Mouse (Mus musculus) neural tube, embryonic 12.5 days (tissue): Measurements from ENCODE around the gene Olfr1131. TPM values are rescaled to one million over a fixed set of nuclear protein-coding genes. Genes with fewer than 3 reads are reported as not detected.
"Not testable (repeated sequence)": the region's sequence is repeated elsewhere in the genome, so short reads cannot be mapped to it uniquely, and the experiment has no call there.

Source experiments
- ATAC-seq: fragments of 200-750 bp; cut with Nextera tagmentation; 2 replicates; pipeline ENCODE4 v1.8.0; 2017; ENCODE audit warnings: low read depth, mild to moderate bottlenecking, moderate TSS enrichment, moderate library complexity; ENCODE audit not compliant: low FRiP score
- H3K27ac ChIP-seq: fragments of 300-500 bp; sonication (generic); 2 replicates; pipeline ENCODE4 v1.5.1; 2016
- H3K27me3 ChIP-seq: fragments of 300-500 bp; sonication (generic); replicated peaks from 2 replicates; pipeline ENCODE4 v1.6.1; 2016; ENCODE audit warnings: mild to moderate bottlenecking
- H3K36me3 ChIP-seq: fragments of 300-500 bp; sonication (generic); 2 replicates; pipeline ENCODE4 v1.6.1; 2016; ENCODE audit warnings: mild to moderate bottlenecking
- H3K4me1 ChIP-seq: fragments of 300-500 bp; sonication (generic); 2 replicates; pipeline ENCODE4 v1.6.1; 2016
- H3K4me2 ChIP-seq: fragments of 300-500 bp; sonication (generic); replicated peaks from 2 replicates; pipeline ENCODE4 v1.6.1; 2016; ENCODE audit warnings: mild to moderate bottlenecking
- H3K4me3 ChIP-seq: fragments of 300-500 bp; sonication (generic); 2 replicates; pipeline ENCODE4 v1.5.1; 2016
- H3K9ac ChIP-seq: fragments of 300-500 bp; sonication (generic); 2 replicates; pipeline ENCODE4 v1.6.1; 2016; ENCODE audit warnings: mild to moderate bottlenecking
- H3K9me3 ChIP-seq: fragments of 300-500 bp; sonication (generic); 2 replicates; pipeline ENCODE4 v1.6.1; 2016; ENCODE audit warnings: mild to moderate bottlenecking
- WGBS: fragments of 180-500 bp; shearing (Covaris S2); methylation state at CpG from one replicate; pipeline ENCODE4 v1.1.7; 2016; 5-methylcytosine and 5-hydroxymethylcytosine counted together
- polyA plus RNA-seq: library from polyadenylated mRNA; unstranded; fragments of >200 nt; fragmentation: Nextera tagmentation; extraction: Ambion mirVana; gene quantifications from 2 replicates; pipeline ENCODE4 v1.2.1, GENCODE M21; 2016

Gene Olfr1131
- not detected in 2 replicates for polyA plus RNA-seq

DNA sequence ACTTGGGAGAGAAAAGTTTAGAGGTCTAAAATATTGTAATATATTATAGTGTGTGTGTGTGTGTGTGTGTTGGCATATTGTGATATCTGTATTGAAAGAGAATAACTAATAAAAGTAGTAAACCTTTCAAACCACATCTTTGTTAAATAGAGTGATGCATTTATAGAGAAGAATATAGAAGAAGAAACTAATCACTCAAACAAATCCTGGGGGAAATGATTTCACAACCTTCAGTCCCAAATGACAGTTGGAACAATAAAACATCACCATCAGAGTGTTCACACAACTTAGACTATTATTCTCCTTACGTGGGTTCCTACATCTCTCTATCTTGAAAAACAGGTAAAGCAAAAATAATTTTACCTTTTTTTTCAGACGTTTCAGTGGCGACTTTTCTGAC, at the start of gene Olfr1131:
TSS of gene Olfr1131 (plus strand) at position 301 of the 400 bp plus-strand sequence.
- no peaks in the 10 kb centered on the region for H3K36me3 ChIP-seq
- H3K9me3 ChIP-seq = no peaks in the 10 kb centered on the region
- H3K9ac ChIP-seq = no peak within 1 kb of the TSS
- WGBS = 71% methylated on average over 3 of the region's 3 CpGs
- ATAC-seq = no peak
- no peaks in the 10 kb centered on the region for H3K27me3 ChIP-seq
- H3K4me1 ChIP-seq = no peaks in the 10 kb centered on the region
- H3K4me2 ChIP-seq = no peak within 1 kb of the TSS
- no peak within 1 kb of the TSS for H3K4me3 ChIP-seq
- H3K27ac ChIP-seq = no peak within 1 kb of the TSS

DNA sequence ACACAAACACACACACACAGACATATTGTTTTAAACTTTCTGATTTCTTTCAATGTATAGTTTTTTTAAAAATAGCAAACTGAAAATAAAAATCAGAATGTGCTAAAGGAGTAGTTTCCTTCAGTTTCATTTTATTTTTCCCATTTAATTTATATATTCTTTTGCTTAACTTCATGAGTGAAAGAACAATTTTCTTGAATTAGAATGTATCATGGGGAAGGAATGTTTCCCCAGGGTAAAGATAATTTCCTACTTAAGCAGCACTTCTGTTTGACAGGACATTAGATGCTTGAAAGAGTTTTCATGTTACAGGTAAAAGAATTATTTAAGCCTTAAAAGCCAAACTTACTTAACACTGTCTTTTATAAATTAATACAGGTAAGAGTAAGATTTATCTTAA, 21.0 kb upstream of the Olfr1131 start, which contains the start of gene Olfr1130:
TSS of gene Olfr1130 (plus strand) at position 301 of the 400 bp plus-strand sequence.
- not testable (repeated sequence) for ATAC-seq

DNA sequence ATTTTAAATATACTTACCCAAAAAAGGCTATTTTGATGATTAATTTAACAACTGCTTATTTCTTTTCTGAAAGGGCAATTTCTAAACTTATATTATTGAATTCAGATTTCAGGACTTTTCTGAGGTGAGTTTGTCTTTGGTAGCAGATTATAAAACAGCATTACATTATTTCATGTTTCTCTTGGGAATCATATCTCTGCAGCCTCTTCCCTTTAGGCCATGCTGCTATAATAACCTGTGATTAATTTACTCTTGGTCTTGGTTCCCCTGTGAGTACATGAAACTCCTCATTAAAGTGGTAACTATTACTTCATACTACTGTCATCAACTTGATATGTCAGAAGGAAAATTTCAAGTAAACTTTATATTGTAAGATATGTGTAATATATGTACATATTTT, 10.5 kb downstream of the Olfr1131 start, which contains the start of gene Olfr1132:
TSS of gene Olfr1132 (minus strand) at position 101 of the 400 bp plus-strand sequence.
- no peaks in the 10 kb centered on the region for H3K27me3 ChIP-seq
- H3K27ac ChIP-seq = no peak within 1 kb of the TSS
- H3K4me1 ChIP-seq = no peaks in the 10 kb centered on the region
- H3K4me2 ChIP-seq = no peak within 1 kb of the TSS
- H3K4me3 ChIP-seq = no peak within 1 kb of the TSS
- no peak within 1 kb of the TSS for H3K9ac ChIP-seq
- H3K36me3 ChIP-seq = no peaks in the 10 kb centered on the region
- no peak for ATAC-seq
- H3K9me3 ChIP-seq = no peaks in the 10 kb centered on the region

More for the DNA sequence above, 21.0 kb upstream of the Olfr1131 start, which contains the start of gene Olfr1130:
- H3K4me1 ChIP-seq, H3K9ac ChIP-seq, H3K27ac ChIP-seq, H3K4me3 ChIP-seq, H3K27me3 ChIP-seq, H3K9me3 ChIP-seq, H3K36me3 ChIP-seq, H3K4me2 ChIP-seq: not testable (repeated sequence)

DNA sequence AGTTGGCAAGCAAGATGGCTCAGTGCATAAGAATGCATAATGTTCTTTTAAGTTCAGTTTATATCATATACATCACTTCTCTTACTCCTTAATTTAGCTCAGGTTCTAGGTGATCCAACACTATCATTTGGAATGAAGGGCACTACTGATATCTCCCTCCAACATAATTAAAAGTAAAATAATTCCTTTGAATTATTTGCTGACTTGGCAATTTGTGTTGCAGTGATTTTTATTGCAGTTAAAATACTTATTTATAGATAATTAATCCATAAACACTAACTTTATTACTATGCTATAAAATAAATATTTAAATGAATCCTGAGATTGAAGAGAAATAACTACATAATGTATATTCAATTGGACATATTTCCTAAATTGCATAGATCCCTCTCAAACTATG, 15.5 kb downstream of the Olfr1131 start:
- H3K9ac ChIP-seq = no peak overlapping the region
- H3K27ac ChIP-seq = no peak overlapping the region
- no peaks in the 10 kb centered on the region for H3K36me3 ChIP-seq
- H3K4me2 ChIP-seq = no peak overlapping the region
- H3K4me1 ChIP-seq = no peaks in the 10 kb centered on the region
- no peak for ATAC-seq
- H3K27me3 ChIP-seq = no peaks in the 10 kb centered on the region
- no peaks in the 10 kb centered on the region for H3K9me3 ChIP-seq
- no peak overlapping the region for H3K4me3 ChIP-seq

DNA sequence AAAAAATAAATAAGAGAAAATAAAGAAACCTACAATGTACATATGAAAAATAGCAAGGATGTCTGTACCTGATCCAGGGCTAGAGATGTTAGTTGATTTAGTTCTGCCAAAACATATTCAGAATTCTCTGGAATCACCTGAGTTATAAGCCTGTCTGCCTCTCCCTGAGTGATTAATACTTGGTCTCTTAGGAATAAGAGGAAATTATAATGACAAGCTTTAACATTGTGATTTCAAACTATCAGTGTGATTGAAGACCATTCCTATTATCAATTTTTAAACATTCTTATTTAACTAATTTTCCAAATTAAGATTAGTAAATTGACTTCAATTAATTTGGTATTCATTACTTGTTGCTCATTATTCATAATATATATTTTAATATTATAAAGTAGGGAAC, 20.4 kb downstream of the Olfr1131 start, which contains the start of gene Olfr1133:
TSS of gene Olfr1133 (minus strand) at position 101 of the 400 bp plus-strand sequence.
- Histone ChIP-seq H3K4me2 (no peak within 1 kb of the TSS), H3K9me3 (no peaks in the 10 kb centered on the region), H3K27ac (no peak within 1 kb of the TSS), H3K9ac (no peak within 1 kb of the TSS), H3K36me3 (no peaks in the 10 kb centered on the region), H3K4me3 (no peak within 1 kb of the TSS), H3K4me1 (no peaks in the 10 kb centered on the region), H3K27me3 (no peaks in the 10 kb centered on the region)
- no peak for ATAC-seq

DNA sequence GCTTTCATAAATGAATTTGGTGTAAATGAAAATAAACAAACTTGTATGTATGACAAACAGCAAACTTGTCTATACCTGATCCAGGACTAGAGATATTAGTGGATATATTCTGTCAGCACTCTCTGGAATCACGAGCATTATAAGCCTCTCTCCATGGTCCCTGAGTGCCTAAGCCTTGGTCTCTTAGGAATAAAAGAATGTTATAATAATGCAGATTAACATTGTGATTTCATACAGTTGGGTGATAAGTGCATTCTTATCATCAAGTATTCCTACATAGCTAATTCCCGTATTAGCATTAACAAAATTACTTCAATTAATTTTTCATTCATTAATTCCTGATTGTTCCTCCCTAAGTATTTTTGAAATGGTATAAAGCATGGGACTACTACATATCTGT, 31.5 kb downstream of the Olfr1131 start, which contains the start of gene Olfr1134:
TSS of gene Olfr1134 (minus strand) at position 101 of the 400 bp plus-strand sequence.
- Histone ChIP-seq H3K27ac (no peak within 1 kb of the TSS), H3K36me3 (no peaks in the 10 kb centered on the region), H3K9me3 (no peaks in the 10 kb centered on the region), H3K4me1 (no peaks in the 10 kb centered on the region), H3K9ac (no peak within 1 kb of the TSS), H3K27me3 (no peaks in the 10 kb centered on the region), H3K4me3 (no peak within 1 kb of the TSS), H3K4me2 (no peak within 1 kb of the TSS)
- ATAC-seq = no peak
- WGBS = 86% methylated on average over 2 of the region's 2 CpGs

DNA sequence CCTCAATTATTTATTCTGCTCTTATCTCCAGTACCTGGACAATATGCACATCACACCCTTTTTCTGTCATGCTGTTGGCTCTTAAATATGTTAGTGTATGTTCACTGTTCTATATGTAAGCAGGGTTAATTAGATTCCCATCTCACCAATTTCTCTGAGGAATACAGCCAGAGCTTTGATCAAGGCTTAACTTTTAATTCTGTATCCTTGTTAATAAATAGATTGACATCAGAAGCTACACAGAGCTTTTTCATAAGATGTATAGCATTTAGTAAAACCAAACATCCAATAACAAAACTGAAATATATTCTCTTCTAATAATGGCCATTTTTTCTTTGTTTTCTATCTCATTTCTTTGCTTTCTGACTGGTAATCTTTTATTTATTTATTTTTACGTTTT, 46.7 kb downstream of the Olfr1131 start, which contains the start of gene Olfr1135:
TSS of gene Olfr1135 (minus strand) at position 101 of the 400 bp plus-strand sequence.
- Histone ChIP-seq H3K9ac (no peak within 1 kb of the TSS), H3K4me1 (no peaks in the 10 kb centered on the region), H3K4me3 (no peak within 1 kb of the TSS), H3K9me3 (no peaks in the 10 kb centered on the region), H3K27me3 (no peaks in the 10 kb centered on the region), H3K4me2 (no peak within 1 kb of the TSS), H3K27ac (no peak within 1 kb of the TSS), H3K36me3 (no peaks in the 10 kb centered on the region)
- no peak for ATAC-seq
- 24% methylated on average over 1 of the region's 1 CpGs for WGBS

Other genes starting within 250 kb of the Olfr1131 start
- gene Olfr1122, start 241.3 kb upstream of the Olfr1131 start, polyA plus RNA-seq = not detected in 2 replicates
- gene Olfr1123, start 210.5 kb upstream of the Olfr1131 start, polyA plus RNA-seq = not detected in 2 replicates
- 0.13 TPM in 2 replicates for gene Olfr1124, start 196.8 kb upstream of the Olfr1131 start, polyA plus RNA-seq
- gene Olfr1126, start 173.1 kb upstream of the Olfr1131 start, polyA plus RNA-seq = not detected in 2 replicates
- not detected in 2 replicates for gene Pramel7, start 130.0 kb upstream of the Olfr1131 start, polyA plus RNA-seq
- not detected in 2 replicates for gene Pramel6, start 120.5 kb upstream of the Olfr1131 start, polyA plus RNA-seq
- not detected in 2 replicates for gene Olfr153, start 95.3 kb upstream of the Olfr1131 start, polyA plus RNA-seq
- gene Olfr1128, start 81.6 kb upstream of the Olfr1131 start, polyA plus RNA-seq = not detected in 2 replicates
- not detected in 2 replicates for gene Olfr1129, start 53.2 kb upstream of the Olfr1131 start, polyA plus RNA-seq
- gene Olfr1130, start 20.9 kb upstream of the Olfr1131 start, polyA plus RNA-seq = not detected in 2 replicates
- not detected in 2 replicates for gene Olfr1132, start 10.4 kb downstream of the Olfr1131 start, polyA plus RNA-seq
- not detected in 2 replicates for gene Olfr1133, start 20.3 kb downstream of the Olfr1131 start, polyA plus RNA-seq
- not detected in 2 replicates for gene Olfr1134, start 31.4 kb downstream of the Olfr1131 start, polyA plus RNA-seq
- not detected in 2 replicates for gene Olfr1135, start 46.6 kb downstream of the Olfr1131 start, polyA plus RNA-seq
- gene Olfr1136, start 66.8 kb downstream of the Olfr1131 start, polyA plus RNA-seq = not detected in 2 replicates
- not detected in 2 replicates for gene Olfr1137, start 86.1 kb downstream of the Olfr1131 start, polyA plus RNA-seq
- gene Olfr1138, start 112.9 kb downstream of the Olfr1131 start, polyA plus RNA-seq = not detected in 2 replicates
- not detected in 2 replicates for gene Olfr1140, start 116.6 kb downstream of the Olfr1131 start, polyA plus RNA-seq
- gene Olfr1141, start 126.9 kb downstream of the Olfr1131 start, polyA plus RNA-seq = not detected in 2 replicates
- not detected in 2 replicates for gene Olfr152, start 152.4 kb downstream of the Olfr1131 start, polyA plus RNA-seq
- not detected in 2 replicates for gene Olfr1143, start 173.5 kb downstream of the Olfr1131 start, polyA plus RNA-seq
- not detected in 2 replicates for gene Olfr1145, start 182.7 kb downstream of the Olfr1131 start, polyA plus RNA-seq
- not detected in 2 replicates for gene Olfr1148, start 203.4 kb downstream of the Olfr1131 start, polyA plus RNA-seq
- gene Olfr1150-ps1, start 216.9 kb downstream of the Olfr1131 start, polyA plus RNA-seq = not detected in 2 replicates
- gene Olfr1151, start 228.8 kb downstream of the Olfr1131 start, polyA plus RNA-seq = not detected in 2 replicates
- gene Olfr1152, start 239.4 kb downstream of the Olfr1131 start, polyA plus RNA-seq = 0.03 TPM in 1 of 2 replicates, not detected in the other